Mouse (Mus musculus) cerebellum, adult 8-10 months (tissue): Measurements from ENCODE around the gene Nos1ap.

Experiments
- DNase-seq: peaks from one replicate; pipeline ENCODE4 v3.0.0; 2022

The Nos1ap gene

GRCm38 (mm10) chr1:170339943-170340342, 249.7 kb downstream of the Nos1ap start:
- DNase-seq: no peak

GRCm38 (mm10) chr1:170332775-170333174, 256.9 kb downstream of the Nos1ap start:
- DNase-seq: no peak

- DNase-seq: no peak
Observed at GRCm38 (mm10) chr1:170331926-170332325, 257.7 kb downstream of the Nos1ap start.

GRCm38 (mm10) chr1:170325277-170325676, 264.4 kb downstream of the Nos1ap start:
- no peak for DNase-seq

GRCm38 (mm10) chr1:170324312-170324711, 265.3 kb downstream of the Nos1ap start:
- no peak for DNase-seq

- DNase-seq: no peak
Observed at GRCm38 (mm10) chr1:170323001-170323400, 266.7 kb downstream of the Nos1ap start.

GRCm38 (mm10) chr1:170322046-170322445, 267.6 kb downstream of the Nos1ap start:
- DNase-seq: no peak

GRCm38 (mm10) chr1:170311431-170311830, 278.2 kb downstream of the Nos1ap start:
- DNase-seq: no peak

- DNase-seq: no peak
Observed at GRCm38 (mm10) chr1:170308503-170308902, 281.2 kb downstream of the Nos1ap start, which contains the start of gene Spata46. Gene Spata46, plus strand, starts transcription at chr1:170308803.

GRCm38 (mm10) chr1:170306232-170306631, 283.4 kb downstream of the Nos1ap start, which contains the start of gene Gm7694:
Gene Gm7694, minus strand, starts transcription at chr1:170306332.
- no peak for DNase-seq

GRCm38 (mm10) chr1:170305002-170305401, 284.7 kb downstream of the Nos1ap start:
- DNase-seq: no peak

- no peak for DNase-seq
Observed at GRCm38 (mm10) chr1:170303103-170303502, 286.6 kb downstream of the Nos1ap start.

- no peak for DNase-seq
Observed at GRCm38 (mm10) chr1:170302456-170302855, 287.2 kb downstream of the Nos1ap start.

GRCm38 (mm10) chr1:170301686-170302085, 288.0 kb downstream of the Nos1ap start:
- no peak for DNase-seq

GRCm38 (mm10) chr1:170299496-170299895, 290.2 kb downstream of the Nos1ap start:
- DNase-seq: no peak

GRCm38 (mm10) chr1:170294786-170295570, 294.7 kb downstream of the Nos1ap start:
- no peak for DNase-seq

GRCm38 (mm10) chr1:170293257-170293656, 296.4 kb downstream of the Nos1ap start:
- no peak for DNase-seq

- peak; percentile 49 for DNase-seq
Observed at GRCm38 (mm10) chr1:170292239-170292951, 297.3 kb downstream of the Nos1ap start.

GRCm38 (mm10) chr1:170282415-170283129, 307.1 kb downstream of the Nos1ap start:
- no peak for DNase-seq

GRCm38 (mm10) chr1:170277016-170277415, 312.6 kb downstream of the Nos1ap start, which contains the start of gene Sh2d1b1:
Gene Sh2d1b1, plus strand, starts transcription at chr1:170277320.
- DNase-seq: no peak

- DNase-seq: no peak
Observed at GRCm38 (mm10) chr1:170273252-170273651, 316.4 kb downstream of the Nos1ap start.

- DNase-seq: no peak
Observed at GRCm38 (mm10) chr1:170270696-170271095, 319.0 kb downstream of the Nos1ap start.

- no peak for DNase-seq
Observed at GRCm38 (mm10) chr1:170270281-170270680, 319.4 kb downstream of the Nos1ap start.
